Mouse (Mus musculus) stomach, postnatal 0 days (tissue): ENCODE results near the gene Dus3l. TPM values are rescaled to one million over a fixed set of nuclear protein-coding genes. Genes with fewer than 3 reads are reported as not detected.

Source experiments
- ATAC-seq: fragments of 200-750 bp; cut with Nextera tagmentation; 2 replicates; pipeline ENCODE4 v1.8.0; 2017; ENCODE audit not compliant: low FRiP score, low TSS enrichment
- DNase-seq: peaks from one replicate; pipeline ENCODE4 v3.0.0-alpha.2; 2016; ENCODE audit warnings: low spot score
- H3K27ac ChIP-seq: fragments of 300-500 bp; sonication (generic); replicated peaks from 2 replicates; pipeline ENCODE4 v1.5.1; 2014; ENCODE audit warnings: mild to moderate bottlenecking, control low read depth
- H3K27me3 ChIP-seq: fragments of 300-500 bp; sonication (generic); 2 replicates; pipeline ENCODE4 v1.6.1; 2014; ENCODE audit warnings: low read length; ENCODE audit not compliant: control insufficient read depth, insufficient read depth
- H3K36me3 ChIP-seq: fragments of 300-500 bp; sonication (generic); 2 replicates; pipeline ENCODE4 v1.6.1; 2014; ENCODE audit warnings: low read length, mixed read lengths; ENCODE audit not compliant: control insufficient read depth, insufficient read depth
- H3K4me1 ChIP-seq: fragments of 300-500 bp; sonication (generic); replicated peaks from 2 replicates; pipeline ENCODE4 v1.6.1; 2014; ENCODE audit warnings: antibody characterized with exemption; ENCODE audit not compliant: control insufficient read depth, insufficient read depth
- H3K4me2 ChIP-seq: fragments of 300-500 bp; sonication (generic); replicated peaks from 2 replicates; pipeline ENCODE4 v1.6.1; 2014; ENCODE audit warnings: low read depth, mild to moderate bottlenecking, control low read depth, moderate library complexity
- H3K4me3 ChIP-seq: fragments of 300-500 bp; sonication (generic); 2 replicates; pipeline ENCODE4 v1.5.1; 2014; ENCODE audit warnings: low read depth, low read length, control low read depth
- H3K9ac ChIP-seq: fragments of 300-500 bp; sonication (generic); 2 replicates; pipeline ENCODE4 v1.6.1; 2014; ENCODE audit warnings: mild to moderate bottlenecking, low read length, control low read depth, mixed read lengths
- H3K9me3 ChIP-seq: fragments of 300-500 bp; sonication (generic); 2 replicates; pipeline ENCODE4 v1.6.1; 2016; ENCODE audit warnings: low read length; ENCODE audit not compliant: control insufficient read depth
- CTCF ChIP-seq: IDR thresholded peaks from 2 replicates; pipeline ENCODE4 v1.5.1; 2016; ENCODE audit warnings: antibody characterized with exemption, low read depth, mild to moderate bottlenecking, moderate library complexity
- EP300 ChIP-seq: optimal IDR thresholded peaks from 2 replicates; pipeline ENCODE3; 2016; ENCODE audit warnings: antibody characterized with exemption
- WGBS: fragments of 180-500 bp; shearing (Covaris S2); extraction: QIAGEN DNeasy Blood & Tissue Kit; methylation state at CpG from one replicate; pipeline ENCODE4 v1.1.7; 2014; 5-methylcytosine and 5-hydroxymethylcytosine counted together
- polyA plus RNA-seq: library from polyadenylated mRNA; unstranded; fragments of >200 nt; fragmentation: Nextera tagmentation; extraction: Ambion mirVana; gene quantifications from 2 replicates; pipeline ENCODE4 v1.2.1, GENCODE M21; 2015

Gene Dus3l
- polyA plus RNA-seq: 22.9 and 24.4 TPM in 2 replicates

DNA sequence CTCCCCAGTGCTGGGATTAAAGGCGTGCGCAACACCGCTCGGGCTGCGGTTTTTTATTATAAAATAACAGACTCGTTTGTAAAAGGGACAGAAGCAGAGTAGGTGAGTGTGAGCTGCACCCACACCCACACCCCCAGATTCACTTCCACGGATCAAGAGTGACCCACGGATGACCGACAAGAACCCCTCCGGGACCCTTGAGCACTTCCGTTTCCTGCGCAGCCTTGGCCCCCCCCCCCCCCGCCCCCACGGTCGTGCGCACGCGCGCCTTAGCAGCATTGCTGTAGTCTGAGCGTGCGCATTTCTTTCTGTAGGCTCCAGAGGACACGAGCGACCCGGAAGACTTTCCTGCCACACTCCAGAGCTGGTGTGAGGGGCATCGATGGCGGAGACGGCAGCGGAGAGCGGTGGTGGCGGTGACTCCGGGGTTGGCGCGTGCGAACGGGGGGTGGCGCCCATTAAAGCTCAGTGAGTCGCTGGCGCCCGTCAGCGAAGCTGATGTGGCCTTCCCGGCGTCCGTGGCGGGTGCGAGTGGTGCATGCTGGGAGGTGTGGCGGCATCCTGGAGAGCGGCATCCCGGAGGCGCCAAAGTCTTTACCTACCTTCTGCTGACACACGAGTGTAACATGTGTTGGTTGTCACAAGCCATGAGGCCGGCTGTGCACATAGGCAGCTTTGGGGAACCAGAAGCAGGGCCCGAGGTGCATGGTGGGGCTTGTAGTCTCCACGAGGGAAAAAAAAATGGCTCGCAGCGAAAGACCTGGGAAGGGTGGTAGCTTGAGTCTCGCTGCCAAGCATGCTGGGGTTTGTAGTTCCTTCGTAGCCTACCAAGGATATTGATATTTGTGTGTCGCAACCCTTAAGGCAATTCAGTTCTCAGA, at the start of gene Dus3l:
Gene Dus3l, plus strand, starts transcription at position 284 of the 881 bp plus-strand sequence.
- H3K4me3 ChIP-seq: peak within 1 kb of the TSS; percentile 75
- no peaks in the 10 kb centered on the region for H3K9me3 ChIP-seq
- peaks cover 6% of the 10 kb centered on the region for H3K4me1 ChIP-seq
- H3K27me3 ChIP-seq: no peaks in the 10 kb centered on the region
- peak within 1 kb of the TSS; percentile 50 for H3K4me2 ChIP-seq
- H3K27ac ChIP-seq: peak within 1 kb of the TSS; percentile 97
- under 1% methylated on average over 52 of the region's 58 CpGs for WGBS
- H3K36me3 ChIP-seq: peaks cover 12% of the 10 kb centered on the region; the same call in 1 of the 2 replicates
- peak; percentile 85 for ATAC-seq
- peak within 1 kb of the TSS; percentile 81 for H3K9ac ChIP-seq
- TF ChIP-seq EP300: no peak
- no peak for TF ChIP-seq CTCF
- DNase-seq: peak; percentile 90

DNA sequence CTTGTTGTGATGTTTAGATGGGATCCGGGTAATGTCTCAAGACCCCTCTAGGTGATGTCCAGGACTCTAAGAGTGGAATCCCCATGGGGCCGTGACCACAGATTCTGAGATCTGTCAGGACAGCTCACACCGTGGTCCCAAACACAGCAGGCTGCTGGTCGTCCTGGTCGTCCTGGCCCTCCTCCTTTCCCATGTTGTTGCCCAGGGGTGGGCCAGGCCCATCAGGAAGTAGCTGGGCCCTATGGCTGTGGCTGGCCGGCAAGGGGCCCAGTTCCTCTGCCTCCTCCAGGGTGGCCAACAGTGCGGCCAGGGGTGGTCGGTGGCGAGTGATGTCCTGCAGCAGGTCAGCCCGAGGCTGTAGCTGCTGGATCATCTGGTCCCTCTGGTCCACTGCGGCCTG, 49.2 kb upstream of the Dus3l start:
- no peaks in the 10 kb centered on the region for H3K27me3 ChIP-seq
- DNase-seq: no peak
- ATAC-seq: no peak
- peaks cover 7% of the 10 kb centered on the region; the same call in 1 of the 2 replicates for H3K36me3 ChIP-seq
- H3K9ac ChIP-seq: no peak overlapping the region; the same call in 1 of the 2 replicates
- H3K9me3 ChIP-seq: no peaks in the 10 kb centered on the region
- TF ChIP-seq EP300 (no peak), CTCF (no peak)
- no peak overlapping the region; the same call in 1 of the 2 replicates for H3K4me2 ChIP-seq
- WGBS: 60% methylated on average over 11 of the region's 11 CpGs
- H3K27ac ChIP-seq: no peak overlapping the region
- H3K4me1 ChIP-seq: peaks cover 5% of the 10 kb centered on the region; the same call in 1 of the 2 replicates
- H3K4me3 ChIP-seq: no peak overlapping the region

DNA sequence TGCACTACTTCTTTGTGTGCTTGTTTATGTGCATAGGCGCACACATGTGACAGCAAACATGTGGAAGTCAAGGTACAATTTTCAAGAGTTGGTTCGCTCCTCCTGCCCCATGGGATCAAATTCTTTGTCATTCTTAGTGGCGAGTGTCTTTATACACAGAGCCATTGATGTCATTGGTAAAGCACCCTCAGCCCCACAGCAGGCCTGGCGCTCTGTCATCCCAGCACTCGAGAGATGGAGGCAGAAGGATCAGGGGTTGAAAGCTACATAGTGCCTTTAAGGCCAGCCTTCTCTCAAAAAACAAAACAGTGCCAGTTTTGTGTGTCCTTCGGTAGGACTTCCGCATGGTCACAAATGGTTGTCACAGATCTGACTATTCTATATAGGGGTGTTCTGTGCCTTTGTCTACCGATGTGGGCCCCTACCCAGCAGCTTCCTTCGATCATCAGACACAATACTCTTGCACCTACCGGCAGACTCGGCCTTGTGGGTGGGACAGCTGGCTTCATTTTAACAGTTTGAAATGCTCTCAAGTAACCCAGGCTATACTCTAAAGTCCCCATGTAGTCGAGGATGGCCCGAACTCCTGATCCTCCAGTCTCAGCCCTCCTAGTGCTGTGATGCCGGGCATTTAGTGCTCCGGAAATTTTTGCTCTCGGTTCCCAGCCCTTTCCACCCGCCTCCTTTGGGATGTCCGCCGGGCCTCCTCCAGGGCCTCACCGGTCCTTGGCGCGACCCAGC, 48.5 kb upstream of the Dus3l start:
- H3K4me2 ChIP-seq: peak overlapping the region; percentile 64
- no peaks in the 10 kb centered on the region for H3K27me3 ChIP-seq
- H3K9ac ChIP-seq: peak overlapping the region; percentile 76
- DNase-seq: no peak
- ATAC-seq: no peak
- H3K4me1 ChIP-seq: peaks cover 5% of the 10 kb centered on the region; the same call in 1 of the 2 replicates
- no peaks in the 10 kb centered on the region for H3K9me3 ChIP-seq
- H3K4me3 ChIP-seq: peak overlapping the region; percentile 86
- WGBS: 23% methylated on average over 22 of the region's 22 CpGs
- H3K36me3 ChIP-seq: peaks cover 7% of the 10 kb centered on the region; the same call in 1 of the 2 replicates
- TF ChIP-seq CTCF (no peak), EP300 (no peak)
- H3K27ac ChIP-seq: peak overlapping the region; percentile 81

DNA sequence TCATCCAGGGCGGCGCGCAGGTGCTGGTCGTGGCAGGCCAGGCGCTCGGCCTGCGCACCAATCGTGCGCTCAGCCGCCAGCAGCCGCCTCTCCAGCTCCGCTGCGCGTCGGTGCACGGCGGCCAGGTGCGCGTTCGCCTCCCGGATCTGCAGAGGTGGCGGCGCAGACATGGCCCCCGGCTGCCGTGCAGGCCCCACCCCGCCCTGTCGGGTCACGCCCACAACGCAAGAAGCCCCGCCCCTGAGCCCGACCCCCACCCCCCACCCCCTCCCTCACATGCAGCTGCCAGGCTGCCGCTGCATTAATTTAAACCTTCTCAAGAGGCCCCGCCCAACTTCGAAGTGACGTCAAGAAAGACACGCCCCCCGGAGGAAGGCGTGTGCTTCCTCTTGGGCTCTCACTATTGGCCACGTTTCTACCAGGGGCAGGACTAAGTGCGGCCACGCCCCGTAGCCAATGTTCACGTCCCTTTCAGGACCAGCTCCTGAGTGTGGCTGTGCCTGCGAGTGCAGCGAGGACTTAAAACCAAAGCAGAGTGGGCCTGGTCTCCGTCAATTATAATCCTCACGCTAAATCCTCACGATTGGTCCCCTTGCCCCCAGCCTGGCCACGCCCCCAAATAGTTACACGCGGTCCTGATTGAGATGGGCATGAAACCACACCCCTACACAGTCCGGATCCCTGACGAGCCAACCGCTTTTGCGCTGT, 47.7 kb upstream of the Dus3l start:
- TF ChIP-seq EP300 (no peak), CTCF (no peak)
- Histone ChIP-seq H3K27ac (peak overlapping the region; percentile 87), H3K9ac (peak overlapping the region; percentile 95), H3K9me3 (no peaks in the 10 kb centered on the region), H3K4me2 (peak overlapping the region; percentile 78), H3K4me1 (peaks cover 5% of the 10 kb centered on the region; the same call in 1 of the 2 replicates), H3K36me3 (peaks cover 6% of the 10 kb centered on the region; the same call in 1 of the 2 replicates), H3K27me3 (no peaks in the 10 kb centered on the region), H3K4me3 (peak overlapping the region; percentile 86)
- DNase-seq: peak; percentile 98
- WGBS: under 1% methylated on average over 51 of the region's 55 CpGs
- ATAC-seq: peak; percentile 94

DNA sequence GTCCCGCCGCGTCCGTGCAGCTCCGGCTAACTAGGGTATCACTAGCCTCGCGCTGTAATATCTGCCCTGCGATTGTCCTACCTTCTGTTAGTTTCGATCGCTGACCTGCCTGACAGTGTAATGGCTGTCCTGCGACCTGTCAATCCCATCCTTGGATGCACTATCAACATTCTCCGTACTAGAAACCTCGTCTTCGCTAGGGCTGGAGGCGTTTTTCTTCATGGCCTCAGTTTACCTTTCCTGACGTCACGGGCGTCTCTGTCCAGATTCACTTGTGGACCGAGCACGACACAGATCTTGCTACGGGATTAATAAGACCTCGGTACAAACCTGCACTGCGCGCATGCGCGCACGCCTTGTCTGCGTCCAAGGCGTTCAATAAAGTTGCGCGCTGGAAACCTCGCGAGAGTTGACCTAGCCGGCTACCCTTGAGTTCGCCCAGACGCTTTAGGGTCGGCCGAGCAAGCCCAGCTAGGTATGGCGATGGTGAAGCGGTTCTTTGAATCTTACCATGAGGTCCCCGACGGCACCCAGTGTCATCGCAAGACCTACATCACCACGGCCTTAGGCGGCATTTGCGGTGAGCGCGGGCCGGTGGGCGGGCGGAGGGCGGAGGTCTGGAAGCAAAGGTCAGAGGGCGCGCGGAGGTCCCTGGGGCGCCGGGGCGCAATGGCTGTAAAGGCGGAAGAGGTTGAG, 47.0 kb upstream of the Dus3l start, which contains the start of the genes Ndufa11 and Vmac:
Gene Ndufa11, plus strand, starts transcription at position 405 of the 696 bp plus-strand sequence.
Gene Vmac, minus strand, starts transcription at position 660 of the 696 bp plus-strand sequence.
- Histone ChIP-seq H3K36me3 (peaks cover 10% of the 10 kb centered on the region; the same call in 1 of the 2 replicates), H3K27ac (peak within 1 kb of the TSS; percentile 87), H3K4me1 (peaks cover 5% of the 10 kb centered on the region; the same call in 1 of the 2 replicates), H3K9me3 (no peaks in the 10 kb centered on the region), H3K27me3 (no peaks in the 10 kb centered on the region), H3K4me3 (peak within 1 kb of the TSS; percentile 86), H3K9ac (peak within 1 kb of the TSS; percentile 95), H3K4me2 (peak within 1 kb of the TSS; percentile 78)
- TF ChIP-seq EP300 (peak; percentile 99), CTCF (no peak)
- WGBS: under 1% methylated on average over 59 of the region's 59 CpGs
- ATAC-seq: peak; percentile 79
- DNase-seq: peak; percentile 97
